Mouse (Mus musculus) bone marrow macrophage, adult 2 months (primary cell): Measurements from ENCODE around the gene Ackr1. TPM values are rescaled to one million over a fixed set of nuclear protein-coding genes. Genes with fewer than 3 reads are reported as not detected.

Experiments
- H3K27ac ChIP-seq: 2 replicates; pipeline ENCODE4 v1.5.1; 2012; ENCODE audit warnings: low read depth, low read length; ENCODE audit not compliant: insufficient read depth
- H3K4me1 ChIP-seq: 2 replicates; pipeline ENCODE4 v1.6.1; 2012; ENCODE audit warnings: low read length; ENCODE audit not compliant: control insufficient read depth, insufficient read depth
- H3K4me3 ChIP-seq: 2 replicates; pipeline ENCODE4 v1.5.1; 2012; ENCODE audit warnings: mild to moderate bottlenecking, low read length, moderate library complexity; ENCODE audit not compliant: insufficient read depth
- CTCF ChIP-seq: IDR thresholded peaks from 2 replicates; pipeline ENCODE4 v1.5.1; 2012; ENCODE audit warnings: low read depth, mild to moderate bottlenecking, low read length, moderate library complexity
- POLR2A ChIP-seq: IDR thresholded peaks from 2 replicates; pipeline ENCODE4 v1.6.1; 2012; ENCODE audit warnings: mild to moderate bottlenecking, low read depth, low read length, borderline replicate concordance
- polyA plus RNA-seq: library from polyadenylated mRNA; stranded (reverse); fragments of >200 nt; gene quantifications from 2 replicates; pipeline ENCODE4 v1.2.4, GENCODE M21; 2012; ENCODE audit not compliant: missing spikeins, insufficient read depth, insufficient read length

Gene Ackr1
- polyA plus RNA-seq, 1 experiment: not detected

- TF ChIP-seq CTCF (no peak), POLR2A (no peak)
- H3K27ac ChIP-seq: no peak overlapping the region
- H3K4me3 ChIP-seq: no peak overlapping the region
- no peaks in the 10 kb centered on the region for H3K4me1 ChIP-seq
Observed at GRCm38 (mm10) chr1:173349192-173349591, 15.6 kb upstream of the Ackr1 start.

DNA sequence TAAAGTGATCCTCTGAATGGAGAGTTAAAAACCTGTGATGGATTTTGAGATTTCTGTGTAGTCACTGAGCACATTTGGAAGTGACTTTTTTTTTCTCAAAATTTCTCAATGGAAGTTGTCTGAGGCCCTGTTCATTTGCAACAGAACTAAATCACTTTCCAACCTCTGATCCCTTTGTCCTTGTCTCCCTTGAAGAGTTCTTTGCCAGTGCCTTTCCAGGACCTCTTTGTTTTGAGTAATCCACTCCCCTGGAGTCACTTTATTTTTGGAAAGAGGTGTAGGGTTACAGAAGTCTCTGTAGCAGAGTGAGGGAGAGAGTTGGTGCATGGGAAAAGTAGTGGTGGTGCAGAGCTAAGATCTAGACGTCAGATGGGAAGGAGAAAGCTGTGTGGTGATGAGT lies 15.0 kb upstream of the Ackr1 start:
- no peak for TF ChIP-seq POLR2A
- no peak for TF ChIP-seq CTCF
- H3K4me3 ChIP-seq: no peak overlapping the region
- H3K4me1 ChIP-seq: no peaks in the 10 kb centered on the region
- no peak overlapping the region for H3K27ac ChIP-seq

GRCm38 (mm10) chr1:173345112-173345511 lies 11.6 kb upstream of the Ackr1 start:
- H3K27ac ChIP-seq: no peak overlapping the region
- no peaks in the 10 kb centered on the region for H3K4me1 ChIP-seq
- no peak for TF ChIP-seq POLR2A
- TF ChIP-seq CTCF: no peak
- H3K4me3 ChIP-seq: no peak overlapping the region

DNA sequence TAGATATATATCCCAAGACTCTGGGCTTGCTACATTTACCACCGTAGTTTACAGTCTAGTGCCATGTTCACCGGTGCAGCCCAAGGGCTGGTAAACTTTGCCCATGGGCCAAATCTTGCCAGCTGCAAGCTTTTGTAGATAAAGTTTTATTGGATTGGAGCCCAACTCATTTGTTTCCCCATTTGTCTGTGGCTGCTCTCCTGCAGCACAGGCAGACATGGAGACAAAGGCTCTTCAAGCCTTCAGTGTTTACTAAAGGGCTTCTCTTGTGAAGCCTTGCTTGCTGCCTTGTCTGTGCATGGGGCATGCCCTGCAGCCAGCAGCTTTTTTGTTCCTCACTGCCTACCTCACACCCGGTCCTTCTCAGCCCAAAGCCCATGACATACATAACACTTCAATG lies 10.4 kb upstream of the Ackr1 start:
- TF ChIP-seq POLR2A (no peak), CTCF (no peak)
- H3K4me1 ChIP-seq: no peaks in the 10 kb centered on the region
- H3K27ac ChIP-seq: no peak overlapping the region
- H3K4me3 ChIP-seq: no peak overlapping the region

DNA sequence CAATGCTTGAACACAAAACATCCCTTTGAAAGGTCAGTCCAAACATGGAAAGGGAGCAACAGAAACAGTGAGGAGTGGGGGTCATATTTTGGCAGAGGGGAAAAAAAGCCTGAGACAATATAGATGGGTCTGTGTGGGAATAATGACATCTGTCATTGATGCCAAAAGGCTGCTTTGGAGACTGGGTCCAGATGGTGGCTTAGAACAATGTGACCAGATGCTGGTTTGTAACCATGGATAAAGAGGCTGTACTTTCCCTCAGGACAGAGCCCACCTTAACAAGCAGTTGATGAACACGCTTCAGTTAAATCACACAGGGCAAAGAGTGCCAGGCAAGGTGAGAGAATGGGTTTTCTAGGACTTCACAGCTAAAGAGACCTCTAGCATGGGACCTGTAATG lies 8.9 kb upstream of the Ackr1 start:
- no peak for TF ChIP-seq POLR2A
- no peak for TF ChIP-seq CTCF
- no peaks in the 10 kb centered on the region for H3K4me1 ChIP-seq
- H3K4me3 ChIP-seq: no peak overlapping the region
- H3K27ac ChIP-seq: no peak overlapping the region

- TF ChIP-seq CTCF (0 out of 2 replicates have a peak, but pooled peaks have one; percentile 38), POLR2A (no peak)
- Histone ChIP-seq H3K4me3 (no peak overlapping the region), H3K27ac (no peak overlapping the region), H3K4me1 (no peaks in the 10 kb centered on the region)
Observed at GRCm38 (mm10) chr1:173339543-173339942, 6.0 kb upstream of the Ackr1 start.

DNA sequence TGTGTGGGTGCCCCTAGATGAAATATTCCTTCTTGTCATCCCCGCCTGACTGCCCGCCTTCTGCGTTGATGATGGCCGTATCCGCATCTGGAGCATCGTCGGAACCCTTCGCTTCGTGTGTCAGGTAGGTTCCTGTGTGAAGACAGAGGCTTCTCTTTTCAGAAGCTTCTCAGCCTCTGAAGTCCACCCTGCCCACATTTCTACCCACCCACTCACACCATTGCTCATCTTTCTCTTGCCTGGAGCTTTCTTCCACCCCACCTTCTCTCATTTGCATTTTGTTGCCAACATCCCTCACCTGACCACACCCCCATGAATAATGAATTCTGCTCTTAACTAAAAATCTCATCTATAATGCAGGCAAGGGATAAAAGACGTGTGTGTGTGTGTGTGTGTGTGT lies 3.5 kb upstream of the Ackr1 start:
- Histone ChIP-seq H3K27ac (no peak overlapping the region), H3K4me1 (no peaks in the 10 kb centered on the region), H3K4me3 (no peak overlapping the region)
- no peak for TF ChIP-seq CTCF
- no peak for TF ChIP-seq POLR2A

GRCm38 (mm10) chr1:173335903-173336302 lies 2.4 kb upstream of the Ackr1 start:
- TF ChIP-seq POLR2A: no peak
- TF ChIP-seq CTCF: no peak
- Histone ChIP-seq H3K27ac (no peak overlapping the region), H3K4me3 (no peak overlapping the region), H3K4me1 (no peaks in the 10 kb centered on the region)

DNA sequence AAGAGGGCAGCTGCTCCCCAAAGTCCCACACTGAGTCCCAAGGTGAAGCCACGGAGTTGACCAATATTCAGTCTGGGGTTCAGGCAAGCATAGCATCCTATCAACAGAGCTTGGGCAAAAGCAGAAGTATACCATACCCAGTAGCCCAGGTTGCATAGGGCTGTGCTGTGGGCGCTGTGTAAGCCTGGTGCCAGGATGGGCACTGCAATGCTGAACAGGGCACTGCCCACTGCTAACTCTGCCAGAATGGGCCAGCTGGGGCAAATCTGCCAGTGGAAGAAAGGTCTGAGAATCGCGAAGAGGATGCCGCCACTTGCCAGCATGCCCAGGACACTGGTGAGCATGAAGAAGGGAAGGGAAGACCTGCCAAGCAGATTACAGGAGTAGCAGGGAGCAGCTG lies 1.1 kb downstream of the Ackr1 start:
- TF ChIP-seq POLR2A (no peak), CTCF (no peak)
- H3K4me3 ChIP-seq: no peak overlapping the region
- H3K27ac ChIP-seq: no peak overlapping the region
- H3K4me1 ChIP-seq: no peaks in the 10 kb centered on the region

GRCm38 (mm10) chr1:173329743-173330142 lies 3.8 kb downstream of the Ackr1 start:
- no peak overlapping the region for H3K27ac ChIP-seq
- H3K4me1 ChIP-seq: no peaks in the 10 kb centered on the region
- no peak overlapping the region for H3K4me3 ChIP-seq
- TF ChIP-seq POLR2A: no peak
- no peak for TF ChIP-seq CTCF

GRCm38 (mm10) chr1:173329185-173329584 lies 4.4 kb downstream of the Ackr1 start:
- no peaks in the 10 kb centered on the region for H3K4me1 ChIP-seq
- no peak overlapping the region for H3K4me3 ChIP-seq
- no peak overlapping the region for H3K27ac ChIP-seq
- TF ChIP-seq POLR2A (no peak), CTCF (no peak)
